Mouse (Mus musculus) bone marrow macrophage, adult 2 months (primary cell): ENCODE results near the gene Cul9.

ENCODE experiments used
- CTCF ChIP-seq: IDR thresholded peaks from 2 replicates; pipeline ENCODE4 v1.5.1; 2012; ENCODE audit warnings: low read depth, mild to moderate bottlenecking, low read length, moderate library complexity
- POLR2A ChIP-seq: IDR thresholded peaks from 2 replicates; pipeline ENCODE4 v1.6.1; 2012; ENCODE audit warnings: mild to moderate bottlenecking, low read depth, low read length, borderline replicate concordance

DNA sequence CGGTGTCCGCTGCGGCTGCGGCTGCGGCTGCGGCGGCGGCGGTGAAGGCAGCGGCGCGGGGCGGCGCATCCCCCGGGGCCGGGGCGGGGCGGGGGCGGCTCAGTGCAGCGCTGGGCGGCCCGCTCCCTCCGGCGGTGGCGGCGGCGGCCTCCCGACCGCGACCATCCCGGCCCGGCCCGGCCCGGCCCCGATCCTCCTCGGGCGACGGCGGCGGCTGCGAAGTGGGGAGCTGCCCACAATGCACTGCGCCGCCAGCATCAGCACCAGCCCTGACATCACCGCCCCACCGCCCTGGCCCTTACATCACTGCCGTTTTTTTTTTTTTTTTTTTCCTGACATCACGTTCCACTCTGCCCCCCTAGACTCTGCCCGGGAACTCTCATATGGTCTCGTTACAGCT lies 58.8 kb downstream of the Cul9 start, which contains the start of gene Ttbk1:
- no peak for TF ChIP-seq POLR2A
- no peak for TF ChIP-seq CTCF
